Mouse (Mus musculus) megakaryocyte-erythroid progenitor cell, adult 5-6 weeks (primary cell): Measurements from ENCODE around the gene Zfp664. TPM values are rescaled to one million over a fixed set of nuclear protein-coding genes. Genes with fewer than 3 reads are reported as not detected.

Experiments
- ATAC-seq: replicated peaks from 2 replicates; pipeline ENCODE4 v1.8.0; 2016; ENCODE audit warnings: mild to moderate bottlenecking, inconsistent platforms; ENCODE audit not compliant: severe bottlenecking, poor library complexity, low FRiP score, low TSS enrichment
- total RNA-seq, 2 experiments: library from RNA; stranded (forward) in 1 of 2; stranded (reverse) in 1 of 2; fragments of 200-1000, 215-1000 nt in 1 of 2; fragments of >200 nt in 1 of 2; fragmentation: Nextera tagmentation in 1 of 2; gene quantifications; 2 replicates each; pipeline ENCODE4 v1.2.3; 2014 to 2017

The Zfp664 gene
- total RNA-seq, 2 experiments from 2014 or later = 14.1 to 20.3 TPM

GRCm38 (mm10) chr5:124912946-124913933 is 50.7 kb downstream of the Zfp664 start:
- no peak for ATAC-seq

- ATAC-seq = no peak
These were observed 57.3 kb downstream of the Zfp664 start for GRCm38 (mm10) chr5:124919798-124920197.

GRCm38 (mm10) chr5:124921410-124921809 is 58.9 kb downstream of the Zfp664 start:
- ATAC-seq = no peak

- no peak for ATAC-seq
These were observed 60.2 kb downstream of the Zfp664 start for GRCm38 (mm10) chr5:124922356-124923352.

- no peak; the same call in 1 of the 2 replicates for ATAC-seq
These were observed 67.0 kb downstream of the Zfp664 start for GRCm38 (mm10) chr5:124929425-124930054.

GRCm38 (mm10) chr5:124930055-124930439 is 67.6 kb downstream of the Zfp664 start:
- no peak for ATAC-seq

- ATAC-seq = no peak
These were observed 68.1 kb downstream of the Zfp664 start for GRCm38 (mm10) chr5:124930603-124931002.

GRCm38 (mm10) chr5:124931076-124931475 is 68.6 kb downstream of the Zfp664 start:
- ATAC-seq = no peak

GRCm38 (mm10) chr5:124934558-124934957 is 72.1 kb downstream of the Zfp664 start:
- ATAC-seq = no peak

GRCm38 (mm10) chr5:124943181-124943792 is 80.8 kb downstream of the Zfp664 start:
- ATAC-seq = no peak

- peak; percentile 80 for ATAC-seq
These were observed 81.4 kb downstream of the Zfp664 start for GRCm38 (mm10) chr5:124943793-124944383.

- no peak for ATAC-seq
These were observed 81.9 kb downstream of the Zfp664 start for GRCm38 (mm10) chr5:124944384-124944783.

- ATAC-seq = no peak
These were observed 82.6 kb downstream of the Zfp664 start for GRCm38 (mm10) chr5:124945046-124945445.

GRCm38 (mm10) chr5:124950623-124951278 is 88.3 kb downstream of the Zfp664 start:
- ATAC-seq = no peak

- no peak for ATAC-seq
These were observed 88.8 kb downstream of the Zfp664 start for GRCm38 (mm10) chr5:124951333-124951732.
